Mouse (Mus musculus): ENCODE results near the gene a.
"Not testable (repeated sequence)": the region's sequence is repeated elsewhere in the genome, so short reads cannot be mapped to it uniquely, and the experiment has no call there.

DNA sequence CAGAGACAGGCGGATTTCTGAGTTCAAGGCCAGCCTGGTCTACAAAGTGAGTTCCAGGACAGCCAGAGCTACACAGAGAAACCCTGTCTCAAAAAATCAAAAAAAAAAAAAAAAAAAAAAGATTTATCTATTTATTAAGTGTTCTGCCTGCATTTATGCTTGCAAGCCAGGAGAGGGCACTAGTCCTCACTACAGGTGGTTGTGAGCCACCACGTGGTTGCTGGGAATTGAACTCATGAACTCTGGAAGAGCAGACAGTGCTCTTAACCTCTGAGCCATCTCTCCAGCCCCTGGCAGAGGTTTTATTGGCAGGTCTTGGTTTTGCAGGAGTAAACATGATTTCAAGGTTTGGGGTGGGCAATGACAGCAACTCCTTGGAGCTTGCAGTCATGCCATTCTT, 117.0 kb downstream of the a start:
- TF ChIP-seq CTCF (IDR thresholded peaks at IDR 0.05; ENCODE audit: control insufficient read depth, insufficient read depth, insufficient replicate concordance, low read depth, low read length) = peak; percentile 25; the same call in 1 of the 2 replicates
- not testable (repeated sequence) for TF ChIP-seq POLR2A (IDR thresholded peaks at IDR 0.05; ENCODE audit: control insufficient read depth, low read depth, low read length)
